Mouse (Mus musculus) kidney, postnatal 25 days (tissue): ENCODE results near the gene Scgb1a1.
A peak's percentile ranks its signal among the peaks of the same experiment; 100 is the strongest.
"Not testable (repeated sequence)": the region's sequence is repeated elsewhere in the genome, so short reads cannot be mapped to it uniquely, and the experiment has no call there.

Source experiments
- DNase-seq, 2 experiments: peaks; one replicate each; pipeline ENCODE4 v3.0.0; 2021; ENCODE audit warnings: mixed read lengths in 2 of 2

Gene Scgb1a1

GRCm38 (mm10) chr19:9087821-9088220 lies at the start of gene Scgb1a1:
TSS of gene Scgb1a1 (minus strand) at chr19:9087958.
- DNase-seq, result no peak

- no peak for DNase-seq
These were observed 49.4 kb upstream of the Scgb1a1 start for GRCm38 (mm10) chr19:9137159-9137558.

- peak; percentile 91 to 95 for DNase-seq
These were observed 48.0 kb upstream of the Scgb1a1 start, which contains the start of gene Asrgl1 for GRCm38 (mm10) chr19:9135512-9136331. TSS of gene Asrgl1 (minus strand) at chr19:9135636.

- DNase-seq, result peak; percentile 28 to 52
These were observed 47.2 kb upstream of the Scgb1a1 start for GRCm38 (mm10) chr19:9134746-9135511.

- DNase-seq, result no peak
These were observed 42.2 kb upstream of the Scgb1a1 start for GRCm38 (mm10) chr19:9129996-9130395.

GRCm38 (mm10) chr19:9128499-9129194 lies 40.9 kb upstream of the Scgb1a1 start:
- DNase-seq, result no peak

GRCm38 (mm10) chr19:9123986-9124385 lies 36.2 kb upstream of the Scgb1a1 start:
- DNase-seq, result not testable (repeated sequence)

- no peak for DNase-seq
These were observed 34.6 kb upstream of the Scgb1a1 start for GRCm38 (mm10) chr19:9122390-9122789.

- no peak for DNase-seq
These were observed 32.1 kb upstream of the Scgb1a1 start for GRCm38 (mm10) chr19:9119655-9120425.

- no peak for DNase-seq
These were observed 29.5 kb upstream of the Scgb1a1 start for GRCm38 (mm10) chr19:9117275-9117674.

GRCm38 (mm10) chr19:9116268-9116667 lies 28.5 kb upstream of the Scgb1a1 start:
- DNase-seq, result no peak

- no peak for DNase-seq
These were observed 24.3 kb upstream of the Scgb1a1 start for GRCm38 (mm10) chr19:9112043-9112442.

GRCm38 (mm10) chr19:9110182-9110869 lies 22.6 kb upstream of the Scgb1a1 start:
- DNase-seq, result peak in 1 of 2 experiments; percentile 52

- DNase-seq, result no peak
These were observed 20.8 kb upstream of the Scgb1a1 start for GRCm38 (mm10) chr19:9108536-9108935.

GRCm38 (mm10) chr19:9107379-9107755 lies 19.6 kb upstream of the Scgb1a1 start:
- DNase-seq, result peak in 1 of 2 experiments; percentile 16

- DNase-seq, result no peak
These were observed 19.1 kb upstream of the Scgb1a1 start for GRCm38 (mm10) chr19:9106751-9107378.

- DNase-seq, result no peak
These were observed 18.3 kb upstream of the Scgb1a1 start for GRCm38 (mm10) chr19:9106096-9106495.

- no peak for DNase-seq
These were observed 17.4 kb upstream of the Scgb1a1 start for GRCm38 (mm10) chr19:9105101-9105685.

- DNase-seq, result no peak
These were observed 16.2 kb upstream of the Scgb1a1 start for GRCm38 (mm10) chr19:9103986-9104385.

- DNase-seq, result no peak
These were observed 13.3 kb upstream of the Scgb1a1 start for GRCm38 (mm10) chr19:9101062-9101457.
